Mouse (Mus musculus) bone marrow, adult 2 months (tissue): ENCODE data around the gene Prcp.

Source experiments
- CTCF ChIP-seq: fragments of 200-500 bp; IDR thresholded peaks from 2 replicates; pipeline ENCODE4 v1.5.1; 2011; ENCODE audit warnings: low read length, control low read depth; ENCODE audit not compliant: control insufficient read depth, insufficient read depth
- POLR2A ChIP-seq: fragments of 200-500 bp; IDR thresholded peaks from 2 replicates; pipeline ENCODE4 v1.6.1; 2011; ENCODE audit warnings: low read depth, mild to moderate bottlenecking, control low read depth, low read length, borderline replicate concordance; ENCODE audit not compliant: control insufficient read depth

- TF ChIP-seq POLR2A (no peak), CTCF (no peak)
Measured at GRCm38 (mm10) chr7:92883850-92884716, 9.8 kb downstream of the Prcp start.
